Mouse (Mus musculus): ENCODE data around the gene Tbc1d2b.

- TF ChIP-seq CTCF (IDR thresholded peaks at IDR 0.05; ENCODE audit: control insufficient read depth, insufficient read depth, insufficient replicate concordance, low read depth, low read length) (0 out of 2 replicates have a peak, but pooled peaks have one; percentile 11), POLR2A (IDR thresholded peaks at IDR 0.05; ENCODE audit: control insufficient read depth, low read depth, low read length) (no peak)
Observed at GRCm38 (mm10) chr9:90189391-90189790, 81.2 kb downstream of the Tbc1d2b start.

Measured in testis, adult 2 months (tissue).